Mouse (Mus musculus) left cerebral cortex, adult 2 months (tissue): ENCODE results near the gene Pxdn. TPM values are rescaled to one million over a fixed set of nuclear protein-coding genes. Genes with fewer than 3 reads are reported as not detected.

Experiments
- DNase-seq, 2 experiments: peaks; one replicate each; pipeline ENCODE4 v3.0.0; 2021 to 2022; ENCODE audit warnings: low spot score in 2 of 2, mixed read lengths in 1 of 2; ENCODE audit errors: extremely low spot score in 1 of 2
- H3K27ac ChIP-seq: fragments of 200-600 bp; 2 replicates; pipeline ENCODE4 v1.8.1; 2022
- H3K4me3 ChIP-seq: fragments of 200-600 bp; 2 replicates; pipeline ENCODE4 v1.8.1; 2022
- CTCF ChIP-seq: fragments of 200-600 bp; IDR thresholded peaks from 2 replicates; pipeline ENCODE4 v1.8.1; 2022; ENCODE audit warnings: antibody characterized with exemption, mild to moderate bottlenecking, moderate library complexity
- intact Hi-C: fragments of 180-260 bp; cut with DNase I; formaldehyde crosslinking; loops from one replicate; pipeline ENCODE4 v1.15.1; 2025
- total RNA-seq, 2 experiments: library from RNA; stranded (reverse); gene quantifications; 2 replicates each; pipeline ENCODE4 v1.2.3; 2021

Pxdn gene
- total RNA-seq, 2 experiments from 2014 or later = 51.7 to 61.5 TPM

GRCm38 (mm10) chr12:29954464-29954863, 17.1 kb downstream of the Pxdn start:
- intact Hi-C loops = no loop called here
- no peak for DNase-seq
- no peak overlapping the region for H3K4me3 ChIP-seq
- no peak for TF ChIP-seq CTCF
- H3K27ac ChIP-seq = no peak overlapping the region

- intact Hi-C loops = no loop called here
Observed at GRCm38 (mm10) chr12:29956969-29957368, 19.6 kb downstream of the Pxdn start.

GRCm38 (mm10) chr12:29958637-29959036, 21.2 kb downstream of the Pxdn start:
- intact Hi-C loops = no loop called here
- Histone ChIP-seq H3K4me3 (no peak overlapping the region), H3K27ac (no peak overlapping the region)
- no peak for DNase-seq
- TF ChIP-seq CTCF = no peak

More at GRCm38 (mm10) chr12:29956969-29957368, 19.6 kb downstream of the Pxdn start:
- no peak overlapping the region for H3K4me3 ChIP-seq
- TF ChIP-seq CTCF = no peak
- DNase-seq = no peak
- no peak overlapping the region for H3K27ac ChIP-seq

GRCm38 (mm10) chr12:29961041-29961440, 23.6 kb downstream of the Pxdn start:
- TF ChIP-seq CTCF = no peak
- Histone ChIP-seq H3K4me3 (no peak overlapping the region), H3K27ac (no peak overlapping the region)
- no peak for DNase-seq
- intact Hi-C loops = no loop called here

GRCm38 (mm10) chr12:29965016-29965415, 27.6 kb downstream of the Pxdn start:
- H3K27ac ChIP-seq = no peak overlapping the region
- H3K4me3 ChIP-seq = no peak overlapping the region
- DNase-seq = no peak
- TF ChIP-seq CTCF = no peak
- intact Hi-C loops = no loop called here

GRCm38 (mm10) chr12:29971795-29972464, 34.5 kb downstream of the Pxdn start:
- Histone ChIP-seq H3K27ac (no peak overlapping the region), H3K4me3 (no peak overlapping the region)
- DNase-seq = no peak
- TF ChIP-seq CTCF = no peak
- intact Hi-C loops = no loop called here

- no peak for DNase-seq
- TF ChIP-seq CTCF = no peak
- Histone ChIP-seq H3K27ac (no peak overlapping the region), H3K4me3 (no peak overlapping the region)
- intact Hi-C loops = no loop called here
Observed at GRCm38 (mm10) chr12:29972533-29972932, 35.1 kb downstream of the Pxdn start.

GRCm38 (mm10) chr12:29980076-29980475, 42.7 kb downstream of the Pxdn start:
- intact Hi-C loops = no loop called here
- DNase-seq = no peak
- H3K4me3 ChIP-seq = no peak overlapping the region
- no peak for TF ChIP-seq CTCF
- no peak overlapping the region for H3K27ac ChIP-seq

GRCm38 (mm10) chr12:29981722-29982293, 44.4 kb downstream of the Pxdn start:
- DNase-seq = no peak
- no peak overlapping the region for H3K4me3 ChIP-seq
- intact Hi-C loops = no loop called here
- H3K27ac ChIP-seq = no peak overlapping the region
- no peak for TF ChIP-seq CTCF

GRCm38 (mm10) chr12:29983190-29983589, 45.8 kb downstream of the Pxdn start:
- Histone ChIP-seq H3K27ac (no peak overlapping the region), H3K4me3 (no peak overlapping the region)
- intact Hi-C loops = no loop called here
- no peak for TF ChIP-seq CTCF
- DNase-seq = no peak

GRCm38 (mm10) chr12:29985126-29985525, 47.7 kb downstream of the Pxdn start:
- Histone ChIP-seq H3K4me3 (no peak overlapping the region), H3K27ac (no peak overlapping the region)
- no peak for TF ChIP-seq CTCF
- DNase-seq = no peak
- intact Hi-C loops = no loop called here

GRCm38 (mm10) chr12:29986241-29986640, 48.8 kb downstream of the Pxdn start:
- no peak for TF ChIP-seq CTCF
- Histone ChIP-seq H3K27ac (no peak overlapping the region), H3K4me3 (no peak overlapping the region)
- DNase-seq = no peak
- intact Hi-C loops = no loop called here

GRCm38 (mm10) chr12:29998895-29999294, 61.5 kb downstream of the Pxdn start:
- Histone ChIP-seq H3K4me3 (no peak overlapping the region), H3K27ac (no peak overlapping the region)
- no peak for DNase-seq
- intact Hi-C loops = no loop called here
- no peak for TF ChIP-seq CTCF
